Mouse (Mus musculus) lung, adult 2 months (tissue): Measurements from ENCODE around the gene Map4k2. TPM values are rescaled to one million over a fixed set of nuclear protein-coding genes. Genes with fewer than 3 reads are reported as not detected.

Experiments
- DNase-seq: peaks from one replicate; pipeline ENCODE4 v3.0.0; 2022
- H3K4me1 ChIP-seq: fragments of 200-500 bp; 2 replicates; pipeline ENCODE4 v1.6.1; 2011; ENCODE audit warnings: low read length; ENCODE audit not compliant: control insufficient read depth, insufficient read depth
- H3K4me3 ChIP-seq: fragments of 200-500 bp; replicated peaks from 2 replicates; pipeline ENCODE3; 2011; ENCODE audit warnings: low read depth, mild to moderate bottlenecking, control low read depth, low read length; ENCODE audit errors: extremely low read depth
- CTCF ChIP-seq: fragments of 200-500 bp; IDR thresholded peaks from 2 replicates; pipeline ENCODE4 v1.5.1; 2011; ENCODE audit warnings: mild to moderate bottlenecking, low read length, control low read depth; ENCODE audit not compliant: insufficient read depth
- POLR2A ChIP-seq: fragments of 200-500 bp; IDR thresholded peaks from 2 replicates; pipeline ENCODE4 v1.6.1; 2011; ENCODE audit warnings: low read depth, mild to moderate bottlenecking, control low read depth, low read length, borderline replicate concordance; ENCODE audit errors: extremely low read depth
- WGBS: fragments of 180-500 bp; shearing (Covaris S2); methylation state at CpG from one replicate; pipeline ENCODE4 v1.1.7; 2018; 5-methylcytosine and 5-hydroxymethylcytosine counted together
- polyA plus RNA-seq: library from polyadenylated mRNA; depleted of rRNA; stranded (reverse); fragments of >200 nt; gene quantifications from 2 replicates; pipeline ENCODE4 v1.2.3, GENCODE M21; 2012

The Map4k2 gene
- polyA plus RNA-seq, 1 experiment = 303 TPM

DNA sequence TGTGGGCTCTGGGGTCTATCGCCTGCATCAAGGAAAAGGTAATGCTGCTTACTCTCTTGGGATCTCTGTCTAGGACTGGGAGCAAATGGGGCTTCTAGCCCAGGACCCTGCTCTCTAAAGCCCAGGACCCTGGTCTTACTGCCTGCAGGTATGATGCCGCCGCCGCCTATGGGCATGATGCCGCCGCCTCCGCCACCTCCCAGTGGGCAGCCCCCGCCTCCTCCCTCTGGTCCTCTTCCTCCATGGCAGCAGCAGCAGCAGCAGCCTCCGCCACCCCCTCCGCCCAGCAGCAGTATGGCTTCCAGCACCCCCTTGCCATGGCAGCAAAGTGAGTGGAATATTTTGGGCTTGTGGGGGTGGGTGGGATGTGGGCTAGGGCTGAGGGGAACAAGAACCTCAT, 33.6 kb downstream of the Map4k2 start:
- no peak for TF ChIP-seq CTCF
- no peak for TF ChIP-seq POLR2A
- DNase-seq = no peak
- Histone ChIP-seq H3K4me1 (peaks cover 9% of the 10 kb centered on the region), H3K4me3 (no peak overlapping the region)
- WGBS = 88% methylated on average over 10 of the region's 10 CpGs

DNA sequence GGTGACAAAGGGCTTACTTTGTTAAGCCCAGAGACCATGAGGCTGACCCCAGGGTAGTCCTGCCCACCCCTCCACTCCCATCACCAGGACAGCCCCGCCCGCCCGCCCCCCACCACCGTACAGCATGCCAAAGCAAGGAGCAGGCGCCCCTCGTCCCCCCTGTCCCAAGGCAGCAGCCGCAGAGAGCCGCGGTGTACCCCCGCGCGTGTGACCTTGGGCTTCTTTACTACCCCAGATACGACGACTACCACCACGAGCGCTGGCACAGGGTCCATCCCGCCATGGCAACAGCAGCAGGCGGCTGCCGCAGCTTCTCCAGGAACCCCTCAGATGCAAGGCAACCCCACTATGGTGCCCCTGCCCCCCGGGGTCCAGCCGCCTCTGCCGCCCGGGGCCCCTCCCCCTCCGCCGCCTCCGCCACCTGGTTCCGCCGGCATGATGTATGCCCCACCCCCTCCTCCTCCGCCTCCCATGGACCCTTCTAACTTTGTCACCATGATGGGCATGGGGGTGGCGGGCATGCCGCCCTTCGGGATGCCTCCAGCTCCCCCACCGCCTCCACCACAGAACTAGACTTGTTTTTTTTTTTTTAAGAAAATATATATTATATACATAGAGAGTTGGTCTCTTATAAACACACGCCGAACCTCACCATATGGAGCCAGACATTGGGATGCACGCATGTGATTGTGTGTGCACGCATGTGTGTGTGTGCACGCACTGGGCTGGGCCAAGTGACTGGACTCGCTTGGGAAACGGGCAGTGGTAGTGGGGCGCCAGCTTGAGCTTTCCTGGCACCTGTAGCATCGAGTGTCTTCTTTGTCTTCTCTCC, 34.7 kb downstream of the Map4k2 start:
- WGBS = 91% methylated on average over 42 of the region's 42 CpGs
- no peak for TF ChIP-seq CTCF
- Histone ChIP-seq H3K4me1 (peaks cover 9% of the 10 kb centered on the region), H3K4me3 (no peak overlapping the region)
- DNase-seq = no peak

DNA sequence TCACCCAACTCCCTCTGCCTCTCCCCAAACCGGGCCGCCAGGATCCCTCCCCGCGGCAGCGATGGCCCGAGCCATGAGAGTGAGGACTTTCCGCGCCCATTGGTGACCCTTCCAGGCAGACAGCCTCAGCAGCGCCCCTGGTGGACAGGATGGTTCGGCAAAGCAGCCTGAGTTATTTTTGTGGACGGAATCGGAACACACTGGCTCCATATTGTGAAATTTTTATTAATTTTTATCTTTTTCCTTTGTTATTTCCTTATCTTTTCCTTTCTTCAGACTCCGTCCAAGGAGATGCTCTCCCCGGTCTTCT, 35.3 kb downstream of the Map4k2 start:
- Histone ChIP-seq H3K4me3 (no peak overlapping the region), H3K4me1 (peaks cover 9% of the 10 kb centered on the region; the same call in 1 of the 2 replicates)
- WGBS = 68% methylated on average over 14 of the region's 14 CpGs
- TF ChIP-seq POLR2A (no peak), CTCF (peak; percentile 56)
- peak; percentile 56 for DNase-seq

DNA sequence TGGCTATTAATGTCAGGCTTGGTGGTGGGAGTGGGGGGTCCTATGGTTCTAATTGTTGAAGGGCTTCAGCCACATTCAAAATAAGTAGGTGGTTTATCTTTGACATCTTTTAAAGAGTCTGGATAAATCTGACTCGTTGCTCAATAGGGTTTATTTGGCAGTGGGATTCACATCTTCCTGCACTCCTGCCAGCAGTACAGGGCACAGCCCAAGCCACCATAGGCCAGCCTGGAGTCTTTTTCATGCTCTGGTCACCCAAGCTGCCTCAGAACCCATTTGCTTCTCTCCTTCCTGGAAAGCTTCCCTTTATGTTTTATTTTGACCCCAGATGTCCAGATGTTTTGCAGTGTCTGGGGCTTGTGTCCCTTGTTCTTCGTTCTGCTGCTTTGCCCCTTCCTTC, 35.7 kb downstream of the Map4k2 start:
- no peak for DNase-seq
- no peak for TF ChIP-seq CTCF
- TF ChIP-seq POLR2A = no peak
- no peak overlapping the region for H3K4me3 ChIP-seq
- WGBS = 57% methylated on average over 2 of the region's 2 CpGs
- peaks cover 8% of the 10 kb centered on the region; the same call in 1 of the 2 replicates for H3K4me1 ChIP-seq

DNA sequence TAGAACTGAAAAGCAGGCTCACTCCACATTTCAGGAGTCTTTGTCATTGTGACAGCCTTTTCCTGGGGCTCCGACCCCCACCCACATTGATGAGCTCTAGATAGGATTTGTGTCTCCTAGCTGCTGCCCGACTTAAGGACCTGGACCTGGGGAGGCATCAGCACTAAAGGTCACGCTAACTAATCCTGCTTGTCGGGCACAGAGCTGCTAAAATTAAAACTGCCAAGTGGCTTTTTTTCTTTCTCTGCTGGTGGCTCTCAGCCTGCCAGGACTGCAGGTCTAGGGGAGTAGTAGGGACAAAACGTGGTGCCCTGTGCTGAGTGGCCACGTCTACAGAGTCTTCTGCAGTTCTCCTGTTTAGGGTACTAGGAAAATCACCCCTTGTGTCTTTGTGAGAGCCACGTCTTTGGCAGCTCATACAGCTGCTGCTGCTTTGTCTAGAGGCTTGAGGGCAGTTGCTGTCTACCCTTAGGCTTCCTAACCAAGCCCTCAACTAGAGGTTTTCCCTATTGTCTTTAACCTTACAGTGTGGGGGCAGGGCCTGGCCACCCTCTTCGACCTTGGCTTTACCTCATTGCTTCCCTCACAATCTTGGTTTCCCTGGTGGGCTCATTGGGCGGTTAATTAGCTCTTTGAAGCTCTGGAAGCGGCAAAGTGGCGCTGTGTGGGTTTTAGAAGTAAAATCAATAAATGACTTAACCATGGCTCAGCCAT, 36.5 kb downstream of the Map4k2 start:
- 82% methylated on average over 11 of the region's 11 CpGs for WGBS
- TF ChIP-seq POLR2A = no peak
- no peak for TF ChIP-seq CTCF
- no peak for DNase-seq
- Histone ChIP-seq H3K4me3 (no peak overlapping the region), H3K4me1 (no peaks in the 10 kb centered on the region; the same call in 1 of the 2 replicates)

DNA sequence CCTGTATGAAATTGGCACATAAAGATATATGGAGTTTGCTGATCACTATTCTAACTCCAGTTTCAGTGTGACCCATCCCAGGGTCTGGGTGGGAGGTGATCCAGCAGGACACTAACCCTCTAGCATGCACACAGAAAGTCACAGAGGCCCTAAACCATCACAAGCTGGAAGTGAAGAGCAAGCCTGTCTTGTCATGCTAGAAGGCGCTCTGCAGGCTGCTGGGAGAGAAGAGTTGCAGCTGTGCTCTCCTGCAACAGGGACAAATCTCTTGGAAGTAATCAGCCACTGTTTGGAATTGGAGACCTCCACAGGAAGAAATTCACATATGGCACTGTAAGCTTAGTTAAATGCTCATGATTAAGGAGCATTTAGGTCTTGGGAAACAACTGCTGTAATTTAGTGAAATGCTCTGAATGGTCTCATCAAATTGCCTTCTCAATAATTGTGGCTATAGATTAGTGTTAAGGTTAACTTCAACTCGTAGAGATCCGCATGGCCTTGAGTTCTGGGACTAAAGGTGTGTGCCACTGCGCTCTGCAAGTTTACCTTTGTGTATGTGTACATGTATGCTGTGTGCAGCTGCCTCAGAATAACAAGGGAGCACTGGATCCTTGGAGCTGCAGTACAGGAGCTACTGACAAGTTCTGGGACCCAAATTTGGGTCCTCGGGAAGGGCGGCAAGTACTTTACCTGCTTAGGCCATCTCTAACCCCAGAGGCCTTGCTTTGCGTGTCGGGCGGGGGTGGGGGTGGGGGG, 39.7 kb downstream of the Map4k2 start:
- H3K4me3 ChIP-seq = no peak overlapping the region
- 91% methylated on average over 9 of the region's 9 CpGs for WGBS
- TF ChIP-seq CTCF (no peak), POLR2A (no peak)
- peaks cover 8% of the 10 kb centered on the region for H3K4me1 ChIP-seq
- DNase-seq = no peak

DNA sequence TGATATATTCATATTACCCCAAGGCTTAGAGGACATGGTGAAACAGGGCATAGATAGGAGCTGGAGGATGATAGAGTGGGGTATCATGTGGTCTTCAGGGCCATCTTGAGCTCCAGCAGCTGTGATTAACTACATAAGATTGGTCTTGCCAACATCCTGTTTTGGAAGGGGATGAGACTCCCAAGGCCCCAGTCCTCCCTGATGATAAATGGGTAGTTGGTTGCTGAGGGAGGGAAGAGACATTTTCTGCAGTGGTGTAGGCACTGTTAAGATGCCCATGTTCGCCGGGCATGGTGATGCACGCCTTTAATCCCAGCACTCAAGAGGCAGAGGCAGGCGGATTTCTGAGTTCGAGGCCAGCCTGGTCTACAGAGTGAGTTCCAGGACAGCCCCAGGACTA, 40.3 kb downstream of the Map4k2 start:
- 96% methylated on average over 5 of the region's 5 CpGs for WGBS
- Histone ChIP-seq H3K4me1 (peaks cover 8% of the 10 kb centered on the region), H3K4me3 (no peak overlapping the region)
- no peak for DNase-seq
- TF ChIP-seq CTCF = no peak
- no peak for TF ChIP-seq POLR2A

DNA sequence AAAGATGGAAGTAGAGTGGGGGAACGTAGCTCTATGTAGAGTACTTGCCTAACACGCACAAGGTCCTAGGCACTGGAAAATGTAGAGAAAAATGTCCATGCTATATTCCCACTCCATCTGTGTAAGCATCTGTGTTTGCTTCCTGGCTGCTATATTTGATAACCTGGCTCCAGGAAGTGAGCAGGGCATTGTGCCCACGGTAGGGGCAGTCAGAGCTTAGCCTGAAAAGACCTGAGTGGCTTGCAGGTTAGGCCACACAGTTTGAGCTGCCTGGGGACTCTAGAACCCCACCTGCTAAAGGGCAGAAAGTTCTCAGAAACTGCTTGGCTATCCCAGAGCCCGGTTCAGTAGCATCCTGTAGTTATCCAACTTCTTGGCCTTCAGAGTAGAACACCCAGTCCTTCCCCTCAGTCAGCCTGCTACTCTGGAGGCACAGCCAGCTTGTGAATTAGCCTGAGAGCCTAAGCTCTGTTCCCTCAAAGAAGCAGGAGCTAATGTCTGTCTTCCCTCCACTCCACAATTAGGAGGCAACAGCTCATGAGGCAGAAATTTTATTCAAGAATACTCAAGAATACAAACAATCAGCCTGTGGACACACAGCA, 41.5 kb downstream of the Map4k2 start:
- no peak for DNase-seq
- WGBS = 27% methylated on average over 4 of the region's 4 CpGs
- no peak for TF ChIP-seq CTCF
- no peak for TF ChIP-seq POLR2A

DNA sequence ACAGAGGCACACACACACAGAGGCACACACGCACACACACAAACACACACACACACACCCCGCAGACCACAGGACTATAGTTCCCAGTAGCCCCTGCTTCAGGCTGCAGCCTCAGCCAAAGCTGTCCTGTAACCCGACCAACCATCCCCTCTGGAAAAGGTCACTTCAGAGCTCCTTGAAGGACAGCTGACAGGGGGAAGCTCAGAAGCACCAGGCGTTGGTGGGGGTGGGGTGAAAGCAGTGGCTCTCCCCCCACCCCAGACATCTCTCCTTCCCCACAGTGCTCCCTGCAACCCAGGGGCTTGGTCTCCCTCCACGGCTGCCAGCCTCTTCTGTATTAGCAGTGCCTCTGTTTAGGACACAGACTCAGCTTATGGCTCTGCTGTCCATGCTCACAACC, 42.5 kb downstream of the Map4k2 start:
- no peak for DNase-seq
- TF ChIP-seq POLR2A (no peak), CTCF (no peak)
- peaks cover 8% of the 10 kb centered on the region for H3K4me1 ChIP-seq
- WGBS = 31% methylated on average over 5 of the region's 5 CpGs
- H3K4me3 ChIP-seq = no peak overlapping the region

More for the DNA sequence above, 41.5 kb downstream of the Map4k2 start:
- H3K4me3 ChIP-seq = no peak overlapping the region
- H3K4me1 ChIP-seq = peaks cover 8% of the 10 kb centered on the region
